Mouse (Mus musculus): Measurements from ENCODE around the gene Togaram1.

GRCm38 (mm10) chr12:65048799-65049198 is 83.2 kb downstream of the Togaram1 start:
- TF ChIP-seq CTCF (IDR thresholded peaks at IDR 0.05; ENCODE audit: low read depth, low read length) (no peak), GATA1 (IDR thresholded peaks at IDR 0.05; ENCODE audit: borderline replicate concordance, low read length) (no peak), GATA2 (IDR thresholded peaks at IDR 0.05; ENCODE audit: borderline replicate concordance, low read depth, low read length) (no peak), TAL1 (conservative IDR thresholded peaks at IDR 0.05; ENCODE audit: low read depth, low read length) (no peak), POLR2AphosphoS5 (IDR thresholded peaks at IDR 0.05; ENCODE audit: insufficient replicate concordance, low read depth, low read length) (no peak)
